Mouse (Mus musculus) embryonic fibroblast, embryonic 13.5 days (primary cell): ENCODE data around the gene Stk38l.
"Not testable (repeated sequence)": the region's sequence is repeated elsewhere in the genome, so short reads cannot be mapped to it uniquely, and the experiment has no call there.

Source experiments
- CTCF ChIP-seq: IDR thresholded peaks from 2 replicates; pipeline ENCODE4 v1.5.1; 2011; ENCODE audit warnings: mild to moderate bottlenecking, control low read depth, low read length, moderate library complexity, borderline replicate concordance; ENCODE audit not compliant: insufficient read depth
- POLR2A ChIP-seq: IDR thresholded peaks from 2 replicates; pipeline ENCODE4 v1.6.1; 2011; ENCODE audit warnings: low read depth, mild to moderate bottlenecking, control low read depth, low read length, moderate library complexity

GRCm38 (mm10) chr6:146744266-146744665 is 19.5 kb downstream of the Stk38l start:
- TF ChIP-seq CTCF, POLR2A: not testable (repeated sequence)
